Mouse (Mus musculus) left cerebral cortex, adult 8-10 months (tissue): ENCODE results near the gene Pi4kb. TPM values are rescaled to one million over a fixed set of nuclear protein-coding genes. Genes with fewer than 3 reads are reported as not detected.

Source experiments
- DNase-seq, 2 experiments: peaks; one replicate each; pipeline ENCODE4 v3.0.0; 2022; ENCODE audit warnings: low spot score in 2 of 2
- microRNA-seq, 2 experiments: library from miRNA; unstranded; fragments of <30 nt; microRNA quantifications; one replicate each; pipeline ENCODE4 v1.2.0; 2022
- total RNA-seq, 4 experiments: library from RNA; stranded (reverse); gene quantifications; 2 replicates each; pipeline ENCODE4 v1.2.4; 2022

Pi4kb gene
- total RNA-seq, 4 experiments from 2014 or later: 54.8 to 65.9 (median 59.6) TPM

DNA sequence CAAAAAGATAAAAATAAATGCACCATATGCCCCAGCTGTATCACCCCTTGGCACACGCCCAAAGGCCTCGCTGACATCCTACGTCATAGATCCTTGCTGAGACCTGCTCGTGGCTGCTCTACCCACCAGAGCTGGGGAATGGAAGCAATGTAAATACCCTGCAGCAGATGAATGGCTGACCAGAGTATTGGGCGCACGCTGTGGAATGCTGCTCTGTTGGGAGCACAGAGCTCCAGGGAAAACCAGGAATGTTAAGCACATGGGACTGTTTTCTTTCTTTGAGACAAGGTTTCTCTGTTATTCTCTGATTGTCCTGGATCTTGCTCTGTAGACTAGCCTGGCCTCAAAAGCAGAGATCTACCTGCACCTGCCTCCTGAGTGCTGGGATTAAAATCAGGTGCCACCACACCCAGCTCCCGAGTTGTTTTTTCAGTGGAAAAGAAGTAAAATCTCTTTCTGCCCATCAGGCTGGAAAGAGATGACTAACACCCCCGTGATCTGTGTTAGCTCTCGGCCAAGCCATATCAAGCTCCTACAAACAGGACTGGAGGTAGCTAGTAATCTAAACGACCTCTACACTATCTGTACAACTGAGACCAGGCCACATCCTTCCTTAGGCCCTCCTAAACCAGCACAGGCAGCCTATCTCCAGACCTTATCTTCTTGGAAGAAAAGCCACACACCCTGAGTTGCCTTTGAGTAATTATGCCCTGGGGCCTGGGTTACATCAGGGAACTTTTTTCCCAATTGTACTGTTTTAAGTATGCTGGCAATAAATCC, 80.1 kb downstream of the Pi4kb start:
- no peak for DNase-seq

DNA sequence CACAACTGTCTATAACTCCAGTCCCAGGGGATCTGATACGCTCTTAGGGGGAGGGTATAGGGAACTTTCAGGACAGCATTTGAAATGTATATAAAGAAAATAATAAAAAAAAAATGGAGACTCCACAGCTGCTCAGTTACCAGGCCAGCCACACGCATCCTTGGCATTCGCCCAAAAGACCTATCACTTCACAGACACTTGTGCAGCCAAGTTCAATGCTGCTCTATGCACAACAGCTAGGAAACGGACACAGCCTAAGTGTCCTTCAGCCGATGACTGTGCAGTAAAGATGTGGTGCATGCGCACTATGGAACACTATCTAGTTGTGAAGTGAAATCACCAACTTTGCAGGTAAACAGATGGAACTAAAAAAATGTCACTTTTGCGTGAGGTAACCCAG, 81.7 kb downstream of the Pi4kb start:
- no peak for DNase-seq

Small RNAs within 50 kb of the gene (microRNA-seq; reads per million reads assigned to microRNA genes)
- 4.4 to 6.7 reads per million in 2 experiments for gene Mir7013

Other genes with a start within 250 kb of the Pi4kb start
- 1 to 10 TPM; 3.5 to 5.2 (median 4.3) TPM for gene Cgn, start 188.2 kb upstream of the Pi4kb start, total RNA-seq
- gene Pogz, start 137.2 kb upstream of the Pi4kb start, total RNA-seq: 10 to 100 TPM; 52.5 to 66.4 (median 60.5) TPM
- gene Psmb4, start 87.8 kb upstream of the Pi4kb start, total RNA-seq: 100 to 1,000 TPM; 239 to 284 (median 263) TPM
- 10 to 100 TPM; 10.2 to 12.8 (median 11.4) TPM for gene Selenbp1, start 41.7 kb upstream of the Pi4kb start, total RNA-seq
- 10 to 100 TPM; 25.3 to 30.5 (median 27.1) TPM for gene Rfx5, start 20.7 kb upstream of the Pi4kb start, total RNA-seq
- gene Zfp687, start 40.7 kb downstream of the Pi4kb start, total RNA-seq: 10 to 100 TPM; 33.2 to 36.0 (median 35.2) TPM
- gene Psmd4, start 67.9 kb downstream of the Pi4kb start, total RNA-seq: 100 to 1,000 TPM; 153 to 167 (median 156) TPM
- gene Pip5k1a, start 132.2 kb downstream of the Pi4kb start, total RNA-seq: 10 to 100 TPM; 49.9 to 53.7 (median 51.0) TPM
- gene Vps72, start 136.3 kb downstream of the Pi4kb start, total RNA-seq: 10 to 100 TPM; 42.8 to 48.3 (median 43.1) TPM
- under 1 TPM in 2 of 4 experiments, not detected in 2; 0.51 to 0.62 TPM for gene Tmod4, start 149.7 kb downstream of the Pi4kb start, total RNA-seq
- gene Scnm1, start 159.3 kb downstream of the Pi4kb start, total RNA-seq: 10 to 100 TPM; 49.3 to 55.8 (median 50.5) TPM
- 10 to 100 TPM; 12.8 to 17.7 (median 15.5) TPM for gene Lysmd1, start 159.4 kb downstream of the Pi4kb start, total RNA-seq
- gene Tnfaip8l2, start 167.6 kb downstream of the Pi4kb start, total RNA-seq: 1 to 10 TPM; 2.3 to 6.7 (median 4.3) TPM
- 10 to 100 TPM; 22.8 to 27.3 (median 24.9) TPM for gene Sema6c, start 185.7 kb downstream of the Pi4kb start, total RNA-seq
- gene Gabpb2, start 243.2 kb downstream of the Pi4kb start, total RNA-seq: 10 to 100 TPM; 10.4 to 12.5 (median 12.1) TPM